Mouse (Mus musculus) cerebellum, adult 2 months (tissue): Measurements from ENCODE around the gene Egfl6.

ENCODE experiments used
- CTCF ChIP-seq: fragments of 200-500 bp; IDR thresholded peaks from 2 replicates; pipeline ENCODE4 v1.5.1; 2011; ENCODE audit warnings: low read depth, mild to moderate bottlenecking, control low read depth, low read length, moderate library complexity, borderline replicate concordance; ENCODE audit not compliant: insufficient read depth
- POLR2A ChIP-seq: fragments of 200-500 bp; IDR thresholded peaks from 2 replicates; pipeline ENCODE4 v1.6.1; 2011; ENCODE audit warnings: low read length, control low read depth, borderline replicate concordance; ENCODE audit not compliant: insufficient read depth

- no peak for TF ChIP-seq POLR2A
- no peak for TF ChIP-seq CTCF
Observed at GRCm38 (mm10) chrX:166623176-166623575, 37.7 kb upstream of the Egfl6 start.
